Mouse (Mus musculus) gastrocnemius, adult 8-10 months (tissue): ENCODE measurements around the gene Hipk4. TPM values are rescaled to one million over a fixed set of nuclear protein-coding genes. Genes with fewer than 3 reads are reported as not detected.

Experiments
- total RNA-seq, 4 experiments: library from RNA; stranded (reverse); gene quantifications; 2 replicates each; pipeline ENCODE4 v1.2.4; 2022

Gene Hipk4
- total RNA-seq, 4 experiments from 2014 or later, result 0.11 TPM; not detected in 3

Other genes with a start within 250 kb of the Hipk4 start
- gene Ltbp4, start 185.6 kb upstream of the Hipk4 start, total RNA-seq, result 10 to 100 TPM; 33.6 to 50.3 (median 43.1) TPM
- gene Shkbp1, start 167.2 kb upstream of the Hipk4 start, total RNA-seq, result 1 to 10 TPM; 1.8 to 3.9 (median 2.7) TPM
- gene Gm20479, start 165.8 kb upstream of the Hipk4 start, total RNA-seq, result under 1 TPM in 1 of 4 experiments, not detected in 3; 0.53 TPM
- gene Sptbn4, start 75.6 kb upstream of the Hipk4 start, total RNA-seq, result not detected
- gene Blvrb, start 75.3 kb upstream of the Hipk4 start, total RNA-seq, result 10 to 100 TPM in 3 of 4 experiments, 1 to 10 TPM in 1; 9.9 to 14.4 (median 11.3) TPM
- gene Sertad3, start 49.5 kb upstream of the Hipk4 start, total RNA-seq, result 1 to 10 TPM; 3.8 to 5.3 (median 4.3) TPM
- 1 to 10 TPM; 6.5 to 9.8 (median 8.8) TPM for gene Sertad1, start 36.4 kb upstream of the Hipk4 start, total RNA-seq
- gene Prx, start 23.9 kb upstream of the Hipk4 start, total RNA-seq, result 1 to 10 TPM; 2.3 to 7.7 (median 5.7) TPM
- gene Pld3, start 30.0 kb downstream of the Hipk4 start, total RNA-seq, result 10 to 100 TPM; 14.0 to 15.3 (median 14.9) TPM
- gene 2310022A10Rik, start 30.0 kb downstream of the Hipk4 start, total RNA-seq, result 100 to 1,000 TPM; 118 to 123 (median 121) TPM
- gene Akt2, start 68.3 kb downstream of the Hipk4 start, total RNA-seq, result 100 to 1,000 TPM; 178 to 228 (median 207) TPM
- gene Ttc9b, start 130.6 kb downstream of the Hipk4 start, total RNA-seq, result not detected
- 10 to 100 TPM; 40.0 to 47.7 (median 42.4) TPM for gene Map3k10, start 151.3 kb downstream of the Hipk4 start, total RNA-seq
- gene Zfp607b, start 166.1 kb downstream of the Hipk4 start, total RNA-seq, result under 1 TPM; 0.11 to 0.70 (median 0.33) TPM
- 1 to 10 TPM; 5.8 to 9.5 (median 6.8) TPM for gene Zfp60, start 208.1 kb downstream of the Hipk4 start, total RNA-seq